Mouse (Mus musculus) midbrain, embryonic 11.5 days (tissue): ENCODE data around the gene Reep6. TPM values are rescaled to one million over a fixed set of nuclear protein-coding genes. Genes with fewer than 3 reads are reported as not detected.

Experiments
- ATAC-seq: fragments of 200-750 bp; cut with Nextera tagmentation; 2 replicates; pipeline ENCODE4 v1.8.0; 2017; ENCODE audit warnings: moderate TSS enrichment, moderate library complexity; ENCODE audit not compliant: low FRiP score
- DNase-seq: peaks from one replicate; pipeline ENCODE4 v3.0.0; 2015; ENCODE audit warnings: low spot score; ENCODE audit errors: missing footprints
- H3K27ac ChIP-seq: fragments of 300-500 bp; sonication (generic); 2 replicates; pipeline ENCODE4 v1.5.1; 2014; ENCODE audit warnings: low read depth, low read length
- H3K27me3 ChIP-seq: fragments of 300-500 bp; sonication (generic); 2 replicates; pipeline ENCODE4 v1.6.1; 2014; ENCODE audit warnings: mild to moderate bottlenecking, low read length, moderate library complexity, mixed read lengths; ENCODE audit not compliant: control insufficient read depth, insufficient read depth
- H3K36me3 ChIP-seq: fragments of 300-500 bp; sonication (generic); 2 replicates; pipeline ENCODE4 v1.6.1; 2014; ENCODE audit warnings: mild to moderate bottlenecking, low read length, moderate library complexity, mixed read lengths; ENCODE audit not compliant: control insufficient read depth, insufficient read depth
- H3K4me1 ChIP-seq: fragments of 300-500 bp; sonication (generic); 2 replicates; pipeline ENCODE4 v1.6.1; 2014; ENCODE audit warnings: low read length; ENCODE audit not compliant: control insufficient read depth, insufficient read depth
- H3K4me2 ChIP-seq: fragments of 300-500 bp; sonication (generic); 2 replicates; pipeline ENCODE4 v1.6.1; 2014; ENCODE audit warnings: mild to moderate bottlenecking, moderate library complexity
- H3K4me3 ChIP-seq: fragments of 300-500 bp; sonication (generic); 2 replicates; pipeline ENCODE4 v1.5.1; 2014; ENCODE audit warnings: low read depth, low read length
- H3K9ac ChIP-seq: fragments of 300-500 bp; sonication (generic); 2 replicates; pipeline ENCODE4 v1.6.1; 2014; ENCODE audit warnings: low read length
- H3K9me3 ChIP-seq: fragments of 300-500 bp; sonication (generic); 2 replicates; pipeline ENCODE4 v1.6.1; 2016; ENCODE audit warnings: low read length; ENCODE audit not compliant: control insufficient read depth
- WGBS: fragments of 180-500 bp; shearing (Covaris S2); extraction: QIAGEN DNeasy Blood & Tissue Kit; methylation state at CpG from one replicate; pipeline ENCODE4 v1.1.7; 2014; 5-methylcytosine and 5-hydroxymethylcytosine counted together
- polyA plus RNA-seq: library from polyadenylated mRNA; unstranded; fragments of >200 nt; fragmentation: Nextera tagmentation; extraction: Ambion mirVana; gene quantifications from 2 replicates; pipeline ENCODE4 v1.2.1, GENCODE M21; 2014

The Reep6 gene
- polyA plus RNA-seq, 1 experiment from 2014 or later: 4.5 TPM

DNA sequence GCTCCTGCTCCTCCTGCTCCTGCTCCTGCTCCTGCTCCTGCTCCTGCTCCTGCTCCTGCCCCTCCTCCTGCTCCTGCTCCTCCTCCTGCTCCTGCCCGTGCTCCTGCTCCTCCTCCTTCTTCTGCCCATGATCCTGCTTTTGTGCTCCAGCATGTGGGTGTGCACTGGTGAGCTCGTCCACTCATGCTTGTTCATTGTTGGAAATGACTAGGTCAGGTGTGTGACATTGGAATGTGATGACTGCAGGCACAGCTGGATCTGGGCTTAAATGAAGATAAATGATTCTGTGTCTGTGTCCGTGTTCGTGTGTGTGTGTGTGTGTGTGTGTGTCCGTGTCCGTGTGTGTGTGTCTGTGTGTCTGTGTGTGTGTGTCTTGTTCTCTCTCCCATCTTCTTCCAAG, 38.6 kb downstream of the Reep6 start:
- no peak overlapping the region for H3K4me2 ChIP-seq
- 87% methylated on average over 6 of the region's 6 CpGs for WGBS
- DNase-seq: no peak
- peaks cover 6% of the 10 kb centered on the region; the same call in 1 of the 2 replicates for H3K4me1 ChIP-seq
- no peak for ATAC-seq
- no peak overlapping the region for H3K27ac ChIP-seq
- H3K9me3 ChIP-seq: no peaks in the 10 kb centered on the region
- no peaks in the 10 kb centered on the region; the same call in 1 of the 2 replicates for H3K27me3 ChIP-seq
- no peaks in the 10 kb centered on the region for H3K36me3 ChIP-seq
- no peak overlapping the region for H3K9ac ChIP-seq
- no peak overlapping the region for H3K4me3 ChIP-seq

DNA sequence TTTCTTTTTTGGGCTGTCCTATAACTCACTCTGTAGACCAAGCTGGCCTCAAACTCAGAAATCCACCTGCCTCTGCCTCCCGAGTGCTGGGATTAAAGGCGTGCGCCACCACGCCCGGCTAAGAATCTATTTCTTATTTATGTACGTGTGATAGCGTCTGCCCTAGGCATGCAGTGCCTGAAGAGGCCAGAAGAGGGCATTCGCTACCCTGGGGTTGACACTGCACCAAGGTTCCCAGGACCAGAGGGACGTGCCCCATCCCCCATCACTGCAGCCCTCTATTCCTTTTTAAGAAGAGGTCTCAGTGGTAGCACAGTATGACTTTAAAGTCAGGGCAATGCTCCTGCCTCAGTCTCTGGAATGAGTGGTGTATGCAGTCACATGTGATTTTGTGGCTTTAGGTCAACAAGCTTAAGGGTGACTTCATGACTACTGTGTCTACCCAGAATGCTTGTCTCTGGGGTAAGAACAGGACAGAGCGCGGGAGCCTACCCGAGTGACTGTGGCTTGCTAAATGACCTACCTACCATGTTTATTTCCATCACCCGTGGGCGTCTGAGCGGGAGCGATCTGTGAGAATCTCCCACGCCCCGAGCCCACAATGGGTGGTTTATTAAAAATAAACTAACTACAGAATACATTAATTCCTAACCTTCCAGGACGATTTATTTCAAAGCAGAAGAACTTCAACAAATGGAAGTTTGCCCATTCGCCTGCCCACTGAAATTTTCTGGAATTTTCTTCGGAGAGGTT, 40.4 kb downstream of the Reep6 start:
- DNase-seq: no peak
- no peaks in the 10 kb centered on the region for H3K36me3 ChIP-seq
- H3K9me3 ChIP-seq: no peaks in the 10 kb centered on the region
- H3K4me1 ChIP-seq: peaks cover 6% of the 10 kb centered on the region; the same call in 1 of the 2 replicates
- no peak overlapping the region for H3K4me3 ChIP-seq
- no peak overlapping the region for H3K27ac ChIP-seq
- no peak overlapping the region for H3K4me2 ChIP-seq
- WGBS: 81% methylated on average over 21 of the region's 21 CpGs
- ATAC-seq: no peak
- H3K27me3 ChIP-seq: no peaks in the 10 kb centered on the region
- no peak overlapping the region for H3K9ac ChIP-seq

DNA sequence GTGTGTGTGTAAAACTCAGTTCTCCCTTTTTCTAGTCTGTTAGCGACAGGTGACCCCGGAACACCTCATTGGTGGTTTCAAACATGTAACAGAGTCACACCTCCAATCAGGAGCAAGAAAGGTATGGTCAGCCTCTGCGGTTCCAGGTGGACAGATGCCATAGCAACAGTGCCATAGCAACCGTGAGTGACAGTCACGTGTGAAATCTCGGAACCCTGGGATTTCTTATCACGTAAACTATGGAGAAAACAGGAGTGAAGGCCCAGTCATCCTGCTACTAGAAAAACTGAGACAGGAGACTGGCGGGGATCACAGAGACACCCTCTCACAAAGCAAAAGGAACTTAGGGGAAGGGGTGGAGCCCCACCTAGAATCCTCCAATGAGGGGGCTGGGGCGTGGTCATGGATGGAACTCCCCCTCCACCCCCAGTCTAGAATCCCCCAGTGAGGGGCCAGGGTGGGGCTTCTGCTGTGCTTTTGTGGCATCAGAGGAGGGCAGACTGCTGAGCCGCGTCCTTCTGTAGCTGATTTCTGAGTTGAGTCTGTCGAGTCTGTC, 41.7 kb downstream of the Reep6 start:
- Histone ChIP-seq H3K27me3 (no peaks in the 10 kb centered on the region), H3K27ac (no peak overlapping the region), H3K36me3 (no peaks in the 10 kb centered on the region), H3K4me1 (peaks cover 6% of the 10 kb centered on the region; the same call in 1 of the 2 replicates), H3K4me2 (peak overlapping the region; percentile 16), H3K4me3 (no peak overlapping the region), H3K9me3 (no peaks in the 10 kb centered on the region), H3K9ac (no peak overlapping the region; the same call in 1 of the 2 replicates)
- 4% methylated on average over 12 of the region's 12 CpGs for WGBS
- DNase-seq (peak; percentile 93), ATAC-seq (peak; percentile 75)

DNA sequence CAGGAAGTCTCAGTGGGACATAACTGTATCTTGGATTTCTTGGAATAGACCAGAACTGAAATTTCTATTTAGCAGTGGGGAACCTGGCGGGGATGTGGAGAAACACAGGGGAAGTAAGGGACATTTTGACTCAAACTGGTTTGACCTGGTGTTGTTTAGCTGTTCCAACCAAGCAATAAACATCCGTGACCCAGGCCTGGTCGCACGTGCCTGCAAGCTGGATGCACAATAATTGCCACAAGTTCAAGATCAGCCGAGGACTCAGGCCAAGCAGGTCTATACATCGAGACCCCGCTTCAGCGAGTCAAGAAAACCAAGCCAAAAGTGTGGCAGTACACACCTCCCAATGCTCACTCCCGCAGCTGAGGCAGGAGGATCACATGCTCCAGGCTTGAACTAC, 42.2 kb downstream of the Reep6 start:
- no peak overlapping the region for H3K27ac ChIP-seq
- H3K36me3 ChIP-seq: no peaks in the 10 kb centered on the region
- no peaks in the 10 kb centered on the region for H3K27me3 ChIP-seq
- H3K9ac ChIP-seq: no peak overlapping the region; the same call in 1 of the 2 replicates
- 57% methylated on average over 9 of the region's 9 CpGs for WGBS
- no peak for DNase-seq
- H3K4me1 ChIP-seq: peaks cover 6% of the 10 kb centered on the region; the same call in 1 of the 2 replicates
- peak overlapping the region; percentile 16; the same call in 1 of the 2 replicates for H3K4me2 ChIP-seq
- no peaks in the 10 kb centered on the region for H3K9me3 ChIP-seq
- H3K4me3 ChIP-seq: no peak overlapping the region
- no peak for ATAC-seq

- Histone ChIP-seq H3K27ac (no peak overlapping the region), H3K4me3 (no peak overlapping the region), H3K4me1 (peaks cover 6% of the 10 kb centered on the region; the same call in 1 of the 2 replicates), H3K27me3 (no peaks in the 10 kb centered on the region), H3K9me3 (no peaks in the 10 kb centered on the region), H3K36me3 (no peaks in the 10 kb centered on the region), H3K9ac (no peak overlapping the region), H3K4me2 (no peak overlapping the region)
- ATAC-seq (no peak), DNase-seq (no peak)
- WGBS: 81% methylated on average over 6 of the region's 6 CpGs
Observed at GRCm38 (mm10) chr10:80372706-80373105, 43.0 kb downstream of the Reep6 start.

GRCm38 (mm10) chr10:80374063-80374462, 44.3 kb downstream of the Reep6 start:
- no peak overlapping the region for H3K27ac ChIP-seq
- H3K4me2 ChIP-seq: no peak overlapping the region
- H3K4me1 ChIP-seq: peaks cover 6% of the 10 kb centered on the region; the same call in 1 of the 2 replicates
- H3K36me3 ChIP-seq: no peaks in the 10 kb centered on the region
- WGBS: 17% methylated on average over 6 of the region's 6 CpGs
- ATAC-seq: no peak
- DNase-seq: no peak
- H3K4me3 ChIP-seq: no peak overlapping the region
- H3K9ac ChIP-seq: no peak overlapping the region
- no peaks in the 10 kb centered on the region for H3K27me3 ChIP-seq
- no peaks in the 10 kb centered on the region for H3K9me3 ChIP-seq

DNA sequence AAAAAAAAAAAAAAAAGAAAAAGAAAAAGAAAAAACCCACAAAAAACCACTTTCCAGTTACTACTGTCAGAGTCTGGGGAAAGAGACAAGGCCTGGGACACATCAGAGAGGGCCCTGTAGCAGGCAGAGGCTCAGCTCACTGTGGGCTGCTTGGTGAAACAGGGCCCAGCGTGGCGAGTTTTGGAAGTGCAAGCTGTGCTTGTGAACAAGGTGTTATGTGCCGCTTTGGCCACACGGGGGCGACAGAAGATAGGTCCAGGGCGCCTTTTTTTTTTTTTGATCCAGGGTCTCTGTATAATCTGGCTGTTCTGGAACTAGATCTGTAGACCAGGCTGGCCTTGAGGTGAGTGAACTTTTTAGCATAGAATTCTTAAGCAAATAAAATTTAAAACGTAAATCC, 46.4 kb downstream of the Reep6 start:
- peaks cover 3% of the 10 kb centered on the region for H3K36me3 ChIP-seq
- no peaks in the 10 kb centered on the region for H3K27me3 ChIP-seq
- H3K9ac ChIP-seq: no peak overlapping the region
- peaks cover 8% of the 10 kb centered on the region; the same call in 1 of the 2 replicates for H3K4me1 ChIP-seq
- no peak overlapping the region for H3K4me3 ChIP-seq
- 3% methylated on average over 7 of the region's 7 CpGs for WGBS
- H3K4me2 ChIP-seq: no peak overlapping the region
- no peaks in the 10 kb centered on the region for H3K9me3 ChIP-seq
- peak; percentile 49; the same call in 1 of the 2 replicates for ATAC-seq
- no peak overlapping the region for H3K27ac ChIP-seq
- DNase-seq: peak; percentile 100

- no peak for ATAC-seq
- 52% methylated on average over 10 of the region's 10 CpGs for WGBS
- no peak overlapping the region for H3K27ac ChIP-seq
- no peaks in the 10 kb centered on the region for H3K9me3 ChIP-seq
- peak; percentile 92 for DNase-seq
- no peak overlapping the region for H3K4me3 ChIP-seq
- H3K4me1 ChIP-seq: 0 out of 2 replicates have a peak, but pooled peaks cover 2% of the 10 kb centered on the region
- no peak overlapping the region for H3K4me2 ChIP-seq
- H3K9ac ChIP-seq: no peak overlapping the region
- no peaks in the 10 kb centered on the region for H3K27me3 ChIP-seq
- peaks cover 15% of the 10 kb centered on the region for H3K36me3 ChIP-seq
Observed at GRCm38 (mm10) chr10:80377716-80378115, 48.0 kb downstream of the Reep6 start.

GRCm38 (mm10) chr10:80382641-80383365, 53.0 kb downstream of the Reep6 start:
- ATAC-seq: no peak
- DNase-seq: no peak
- H3K27me3 ChIP-seq: no peaks in the 10 kb centered on the region
- peaks cover 21% of the 10 kb centered on the region for H3K36me3 ChIP-seq
- no peaks in the 10 kb centered on the region for H3K9me3 ChIP-seq
- H3K4me3 ChIP-seq: no peak overlapping the region
- no peak overlapping the region for H3K4me2 ChIP-seq
- peaks cover 26% of the 10 kb centered on the region for H3K4me1 ChIP-seq
- H3K9ac ChIP-seq: no peak overlapping the region
- no peak overlapping the region for H3K27ac ChIP-seq
- WGBS: 92% methylated on average over 7 of the region's 7 CpGs
